Mouse (Mus musculus) ES-E14 (cell line): ENCODE measurements at regions not wholly inside any gene's neighbourhood (a gene's known extent, or its start where the extent isn't known, plus 50 kb on each side); places are given as distances from the start of the nearest gene placed in this dataset.

ENCODE experiments used
- DNase-seq: peaks from one replicate; pipeline ENCODE4 v3.0.0-alpha.2; 2013; ENCODE audit warnings: low read depth, low spot score
- H3K27ac ChIP-seq: 2 replicates; pipeline ENCODE4 v1.5.1; 2012; ENCODE audit warnings: low read depth, mild to moderate bottlenecking, low read length, moderate library complexity, mixed read lengths; ENCODE audit not compliant: poor library complexity, insufficient read depth, severe bottlenecking
- H3K36me3 ChIP-seq: 2 replicates; pipeline ENCODE4 v1.6.1; 2012; ENCODE audit warnings: mild to moderate bottlenecking, low read length, moderate library complexity, mixed read lengths; ENCODE audit not compliant: control insufficient read depth, poor library complexity, insufficient read depth, severe bottlenecking
- H3K4me1 ChIP-seq, 2 experiments: fragments of 150-350 bp in 1 of 2; sonication (generic) in 1 of 2; 2 replicates each; pipeline ENCODE4 v1.6.1; 2012; ENCODE audit warnings: low read length in 2 of 2, mild to moderate bottlenecking in 1 of 2, mixed read lengths in 1 of 2; ENCODE audit not compliant: control insufficient read depth in 2 of 2, insufficient read depth in 2 of 2, poor library complexity in 1 of 2
- H3K4me3 ChIP-seq, 2 experiments: fragments of 150-350 bp in 1 of 2; sonication (generic) in 1 of 2; 2 replicates each; pipeline ENCODE4 v1.5.1; 2012; ENCODE audit warnings: low read length in 2 of 2, low read depth in 1 of 2, mild to moderate bottlenecking in 1 of 2, mixed read lengths in 1 of 2; ENCODE audit not compliant: insufficient read depth in 1 of 2, poor library complexity in 1 of 2, severe bottlenecking in 1 of 2
- H3K9ac ChIP-seq: 2 replicates; pipeline ENCODE4 v1.6.1; 2012; ENCODE audit warnings: low read depth, mild to moderate bottlenecking, low read length, mixed read lengths; ENCODE audit not compliant: poor library complexity, insufficient read depth, severe bottlenecking
- H3K9me3 ChIP-seq: fragments of 150-350 bp; sonication (generic); 2 replicates; pipeline ENCODE4 v1.6.1; 2012; ENCODE audit warnings: low read depth, mild to moderate bottlenecking, low read length; ENCODE audit not compliant: control insufficient read depth, insufficient read depth
- CHD2 ChIP-seq: IDR thresholded peaks from 2 replicates; pipeline ENCODE4 v1.6.1; 2014; ENCODE audit warnings: mild to moderate bottlenecking, low read depth, low read length, inconsistent platforms
- HCFC1 ChIP-seq: IDR thresholded peaks from 2 replicates; pipeline ENCODE4 v1.6.1; 2012; ENCODE audit warnings: low read length, inconsistent platforms, borderline replicate concordance; ENCODE audit not compliant: insufficient read depth
- MAFK ChIP-seq: IDR thresholded peaks from 2 replicates; pipeline ENCODE4 v1.6.1; 2014; ENCODE audit warnings: mild to moderate bottlenecking, low read depth, low read length, inconsistent platforms; ENCODE audit not compliant: insufficient read depth
- ZC3H11A ChIP-seq: IDR thresholded peaks from 2 replicates; pipeline ENCODE4 v1.6.1; 2012; ENCODE audit warnings: low read depth, mild to moderate bottlenecking, inconsistent platforms, low read length, borderline replicate concordance
- ZNF384 ChIP-seq: IDR thresholded peaks from 2 replicates; pipeline ENCODE4 v1.6.1; 2012; ENCODE audit warnings: low read depth, low read length, inconsistent platforms
- in situ Hi-C, 2 experiments: fragments of 600-800 bp; cut with MboI; formaldehyde crosslinking; loops; one replicate each; pipeline ENCODE4 v1.15.1; 2025; ENCODE audit warnings: low sequenced_read_pairs in 2 of 2, inconsistent platforms in 1 of 2; ENCODE audit not compliant: unreplicated experiment in 2 of 2

- H3K9ac ChIP-seq = no peak overlapping the region
- no peaks in the 10 kb centered on the region for H3K36me3 ChIP-seq
- no peak for DNase-seq
- in situ Hi-C loops = no loop called here
- H3K4me1 ChIP-seq = no peaks in the 10 kb centered on the region
- H3K27ac ChIP-seq = no peak overlapping the region
- no peak for TF ChIP-seq ZC3H11A
- TF ChIP-seq ZNF384 = no peak
- no peak for TF ChIP-seq MAFK
- TF ChIP-seq HCFC1 = no peak
- no peak for TF ChIP-seq CHD2
- H3K4me3 ChIP-seq = no peak overlapping the region
- H3K9me3 ChIP-seq = no peaks in the 10 kb centered on the region
Measured at GRCm38 (mm10) chr10:106113083-106113482, 271.9 kb upstream of the Mettl25 start.

GRCm38 (mm10) chr10:106114743-106115486 is 273.7 kb upstream of the Mettl25 start:
- Histone ChIP-seq H3K9me3 (no peaks in the 10 kb centered on the region), H3K27ac (no peak overlapping the region), H3K9ac (no peak overlapping the region), H3K4me1 (no peaks in the 10 kb centered on the region), H3K36me3 (no peaks in the 10 kb centered on the region), H3K4me3 (no peak overlapping the region)
- in situ Hi-C loops = no loop called here
- TF ChIP-seq MAFK = no peak
- no peak for TF ChIP-seq ZC3H11A
- TF ChIP-seq HCFC1 = no peak
- no peak for TF ChIP-seq CHD2
- TF ChIP-seq ZNF384 = no peak
- DNase-seq = no peak

- DNase-seq = no peak
- H3K9ac ChIP-seq = no peak overlapping the region
- in situ Hi-C loops = no loop called here
- no peaks in the 10 kb centered on the region for H3K9me3 ChIP-seq
- no peak overlapping the region for H3K27ac ChIP-seq
- TF ChIP-seq CHD2 (no peak), HCFC1 (no peak), ZC3H11A (no peak), ZNF384 (no peak), MAFK (no peak)
- H3K36me3 ChIP-seq = no peaks in the 10 kb centered on the region
- H3K4me1 ChIP-seq = no peaks in the 10 kb centered on the region
- H3K4me3 ChIP-seq = no peak overlapping the region
Measured at GRCm38 (mm10) chr10:106121826-106122225, 280.6 kb upstream of the Mettl25 start.

- Histone ChIP-seq H3K27ac (no peak overlapping the region), H3K36me3 (no peaks in the 10 kb centered on the region), H3K9ac (no peak overlapping the region), H3K4me1 (no peaks in the 10 kb centered on the region), H3K4me3 (no peak overlapping the region), H3K9me3 (no peaks in the 10 kb centered on the region)
- TF ChIP-seq HCFC1 = no peak
- TF ChIP-seq MAFK = no peak
- TF ChIP-seq CHD2 = no peak
- no peak for TF ChIP-seq ZNF384
- no peak for TF ChIP-seq ZC3H11A
- no peak for DNase-seq
- in situ Hi-C loops = no loop called here
Measured at GRCm38 (mm10) chr10:106122952-106123351, 281.8 kb upstream of the Mettl25 start.

- in situ Hi-C loops = no loop called here
- no peaks in the 10 kb centered on the region for H3K4me1 ChIP-seq
Measured at GRCm38 (mm10) chr10:106172131-106172530, 298.0 kb upstream of the Ppfia2 start.

More at GRCm38 (mm10) chr10:106172131-106172530, 298.0 kb upstream of the Ppfia2 start:
- H3K9me3 ChIP-seq = no peaks in the 10 kb centered on the region
- TF ChIP-seq CHD2 (no peak), ZNF384 (no peak), HCFC1 (no peak), MAFK (no peak), ZC3H11A (no peak)
- H3K4me3 ChIP-seq = no peak overlapping the region
- no peak overlapping the region for H3K27ac ChIP-seq
- no peaks in the 10 kb centered on the region for H3K36me3 ChIP-seq
- DNase-seq = no peak
- H3K9ac ChIP-seq = no peak overlapping the region
